Mouse (Mus musculus): ENCODE results near the gene 1600014C10Rik. TPM values are rescaled to one million over a fixed set of nuclear protein-coding genes. Genes with fewer than 3 reads are reported as not detected.

The 1600014C10Rik gene
- polyA plus RNA-seq, 1 experiment from 2014 or later: 33.7 TPM

GRCm38 (mm10) chr7:38230285-38230684 lies 47.3 kb downstream of the 1600014C10Rik start:
- H3K9ac ChIP-seq (ENCODE audit: low read depth, low read length): no peak overlapping the region
- no peaks in the 10 kb centered on the region for H3K9me3 ChIP-seq (ENCODE audit: control insufficient read depth, low read length)
- H3K4me1 ChIP-seq (ENCODE audit: control insufficient read depth, insufficient read depth, low read depth, low read length): peaks cover 7% of the 10 kb centered on the region
- no peak overlapping the region for H3K27ac ChIP-seq (ENCODE audit: low read depth, low read length)
- H3K4me2 ChIP-seq (ENCODE audit: low read length): no peak overlapping the region
- no peak for ATAC-seq
- H3K27me3 ChIP-seq (replicated peaks; ENCODE audit: control insufficient read depth, insufficient read depth, low read length): peaks cover 7% of the 10 kb centered on the region
- H3K36me3 ChIP-seq (ENCODE audit: control insufficient read depth, insufficient read depth, low read length): no peaks in the 10 kb centered on the region
- WGBS: 14% methylated on average over 8 of the region's 8 CpGs
- H3K4me3 ChIP-seq (ENCODE audit: low read length): no peak overlapping the region

DNA sequence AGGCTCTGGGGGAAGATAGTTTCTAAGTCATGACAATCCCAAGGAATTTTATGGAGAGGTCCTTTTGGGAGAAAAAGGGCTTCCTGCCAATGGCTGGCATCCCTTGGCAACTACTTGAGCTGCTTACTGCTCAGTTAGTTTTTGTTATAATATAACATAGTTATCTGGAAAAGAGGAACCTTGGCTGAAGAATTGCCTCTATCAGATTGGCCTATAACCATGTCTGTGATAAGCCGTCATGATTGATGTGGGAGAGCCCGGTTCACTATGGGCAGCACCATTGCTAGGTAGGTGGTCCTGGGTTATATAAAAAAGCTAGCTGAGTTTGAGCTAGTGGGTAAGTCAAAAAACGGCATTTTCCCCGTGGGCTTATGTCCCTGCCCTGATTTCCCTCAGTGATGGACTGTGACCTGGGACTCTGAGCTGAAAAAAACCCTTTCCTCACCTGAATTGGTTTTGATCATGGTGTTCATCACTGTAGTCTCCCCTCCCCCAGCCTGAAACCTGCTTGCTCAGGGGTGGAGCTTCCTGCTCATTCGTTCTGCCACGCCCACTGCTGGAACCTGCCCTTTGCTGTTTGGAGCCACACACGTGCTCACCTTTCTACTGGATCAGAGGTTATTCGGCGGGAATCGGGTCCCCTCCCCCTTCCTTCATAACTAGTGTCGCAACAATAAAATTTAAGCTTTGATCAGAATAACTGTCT lies 53.5 kb downstream of the 1600014C10Rik start:
- H3K4me2 ChIP-seq (ENCODE audit: low read length): no peak overlapping the region
- WGBS: 59% methylated on average over 11 of the region's 11 CpGs
- H3K9ac ChIP-seq (ENCODE audit: low read depth, low read length): no peak overlapping the region
- H3K4me3 ChIP-seq (ENCODE audit: low read length): no peak overlapping the region
- H3K27ac ChIP-seq (ENCODE audit: low read depth, low read length): no peak overlapping the region
- ATAC-seq: no peak
- no peaks in the 10 kb centered on the region for H3K27me3 ChIP-seq (replicated peaks; ENCODE audit: control insufficient read depth, insufficient read depth, low read length)
- H3K9me3 ChIP-seq (ENCODE audit: control insufficient read depth, low read length): no peaks in the 10 kb centered on the region
- H3K4me1 ChIP-seq (ENCODE audit: control insufficient read depth, insufficient read depth, low read depth, low read length): no peaks in the 10 kb centered on the region
- no peaks in the 10 kb centered on the region for H3K36me3 ChIP-seq (ENCODE audit: control insufficient read depth, insufficient read depth, low read length)

DNA sequence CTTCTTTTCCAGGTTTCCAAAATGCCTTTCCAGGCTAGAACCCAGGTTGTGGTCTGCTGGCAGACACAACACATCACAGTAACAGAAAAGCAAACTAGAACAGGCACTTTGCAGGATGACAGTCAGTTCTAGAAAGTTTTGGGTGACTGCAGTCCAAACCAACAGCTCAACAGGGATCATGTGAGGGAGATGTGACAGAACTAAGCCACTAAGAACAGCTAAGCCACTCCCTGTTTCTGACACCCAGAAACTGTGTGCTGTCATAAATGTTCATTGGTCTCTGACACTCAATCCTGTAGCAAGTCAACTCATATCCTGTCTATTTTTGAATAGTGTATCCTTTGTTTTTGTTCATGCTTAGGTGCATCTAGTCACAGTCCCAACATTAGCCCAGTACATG lies 54.1 kb downstream of the 1600014C10Rik start:
- no peak for ATAC-seq
- Histone ChIP-seq H3K9me3 (ENCODE audit: control insufficient read depth, low read length) (no peaks in the 10 kb centered on the region), H3K36me3 (ENCODE audit: control insufficient read depth, insufficient read depth, low read length) (no peaks in the 10 kb centered on the region), H3K27ac (ENCODE audit: low read depth, low read length) (no peak overlapping the region), H3K4me3 (ENCODE audit: low read length) (no peak overlapping the region), H3K9ac (ENCODE audit: low read depth, low read length) (no peak overlapping the region), H3K4me2 (ENCODE audit: low read length) (no peak overlapping the region), H3K4me1 (ENCODE audit: control insufficient read depth, insufficient read depth, low read depth, low read length) (no peaks in the 10 kb centered on the region), H3K27me3 (replicated peaks; ENCODE audit: control insufficient read depth, insufficient read depth, low read length) (no peaks in the 10 kb centered on the region)

GRCm38 (mm10) chr7:38242417-38242816 lies 59.4 kb downstream of the 1600014C10Rik start:
- no peaks in the 10 kb centered on the region for H3K36me3 ChIP-seq (ENCODE audit: control insufficient read depth, insufficient read depth, low read length)
- no peaks in the 10 kb centered on the region for H3K9me3 ChIP-seq (ENCODE audit: control insufficient read depth, low read length)
- no peak for ATAC-seq
- no peak overlapping the region for H3K4me2 ChIP-seq (ENCODE audit: low read length)
- no peaks in the 10 kb centered on the region for H3K4me1 ChIP-seq (ENCODE audit: control insufficient read depth, insufficient read depth, low read depth, low read length)
- H3K4me3 ChIP-seq (ENCODE audit: low read length): no peak overlapping the region
- no peak overlapping the region for H3K9ac ChIP-seq (ENCODE audit: low read depth, low read length)
- no peaks in the 10 kb centered on the region for H3K27me3 ChIP-seq (replicated peaks; ENCODE audit: control insufficient read depth, insufficient read depth, low read length)
- no peak overlapping the region for H3K27ac ChIP-seq (ENCODE audit: low read depth, low read length)
- WGBS: 82% methylated on average over 4 of the region's 4 CpGs

Other genes with a start within 250 kb of the 1600014C10Rik start
- 31.5 and 35.3 TPM in 2 replicates for gene Uri1, start 159.7 kb upstream of the 1600014C10Rik start, polyA plus RNA-seq (2015; fragmentation: Nextera tagmentation; extraction: Ambion mirVana)
- gene Ccne1, start 75.7 kb upstream of the 1600014C10Rik start, polyA plus RNA-seq (2015; fragmentation: Nextera tagmentation; extraction: Ambion mirVana): 20.2 and 20.8 TPM in 2 replicates
- gene Plekhf1, start 44.8 kb downstream of the 1600014C10Rik start, polyA plus RNA-seq (2015; fragmentation: Nextera tagmentation; extraction: Ambion mirVana): 0.79 and 1.2 TPM in 2 replicates
- 74.4 and 75.2 TPM in 2 replicates for gene Pop4, start 88.2 kb downstream of the 1600014C10Rik start, polyA plus RNA-seq (2015; fragmentation: Nextera tagmentation; extraction: Ambion mirVana)